ENCODE assay signal across 9 mouse cellular contexts in genomic region chr6:136353399-136354184, GRCm38 (mm10). TPM values are rescaled to one million over a fixed set of nuclear protein-coding genes. Genes with fewer than 3 reads are reported as not detected.
A peak's percentile ranks its signal among the peaks of the same experiment; 100 is the strongest.
DNase-seq lines count a peak whose midpoint lies in the region; ATAC-seq and TF ChIP-seq lines count a peak whose summit lies in the region.
"Had no signal": no experiment of that assay in that cellular context is flagged by ENCODE, and none has a peak within 500 bp of the region (broad histone marks: within the 10 kb centered on the region; RNA-seq: fewer than 3 reads in every experiment).

No protein-coding gene starts in this region.

- TF ChIP-seq CTCF in spleen, adult 2 months (IDR thresholded peaks at IDR 0.05; ENCODE audit: extremely low read depth, insufficient read depth, insufficient read length, insufficient replicate concordance), result peak; percentile 10; the same call in 1 of the 2 replicates
- TF ChIP-seq CTCF in gastrocnemius, adult 2 months (IDR thresholded peaks at IDR 0.05), result peak; percentile 83

- no peaks in the 10 kb centered on the region for H3K36me3 ChIP-seq in spleen, adult 2 months (ENCODE audit: control insufficient read depth, insufficient read depth, low read length)
- no peaks in the 10 kb centered on the region for H3K36me3 ChIP-seq in limb, embryonic 15.5 days
- H3K36me3 ChIP-seq in neural tube, embryonic 14.5 days (ENCODE audit: control insufficient read depth, insufficient read depth, low read length), result no peaks in the 10 kb centered on the region

- no peaks in the 10 kb centered on the region for H3K4me1 ChIP-seq in spleen, adult 2 months (ENCODE audit: control insufficient read depth, insufficient read depth, insufficient read length)
- H3K4me1 ChIP-seq in limb, embryonic 15.5 days, result peaks cover 4% of the 10 kb centered on the region; the same call in 1 of the 2 replicates
- H3K4me1 ChIP-seq in neural tube, embryonic 14.5 days (ENCODE audit: control insufficient read depth, insufficient read depth, low read length), result no peaks in the 10 kb centered on the region

- H3K4me2 ChIP-seq in limb, embryonic 15.5 days, result peak overlapping the region; percentile 29; the same call in 1 of the 2 replicates
- H3K4me2 ChIP-seq in neural tube, embryonic 14.5 days (ENCODE audit: low read depth, low read length), result no peak overlapping the region

- intact Hi-C loops in gastrocnemius, adult 2 months (cut with DNase I), result loop anchor here (2.0 kb wide), 1 partner anchor 447 kb away; no protein-coding TSS in a partner anchor

- no peak overlapping the region for H3K27ac ChIP-seq in spleen, adult 2 months (ENCODE audit: insufficient read depth, low read length)
- no peak overlapping the region for H3K27ac ChIP-seq in gastrocnemius, adult 2 months
- no peak overlapping the region for H3K27ac ChIP-seq in limb, embryonic 15.5 days
- H3K27ac ChIP-seq in neural tube, embryonic 14.5 days (ENCODE audit: low read depth, low read length), result no peak overlapping the region

- no peak overlapping the region for H3K9ac ChIP-seq in limb, embryonic 15.5 days
- no peak overlapping the region for H3K9ac ChIP-seq in neural tube, embryonic 14.5 days (replicated peaks; ENCODE audit: low read depth, low read length)

- no peak for TF ChIP-seq POLR2A in spleen, adult 2 months (IDR thresholded peaks at IDR 0.05; ENCODE audit: low read depth, low read length)

- no peak overlapping the region for H3K4me3 ChIP-seq in spleen, adult 2 months (ENCODE audit: extremely low read depth, insufficient read depth, insufficient read length)
- H3K4me3 ChIP-seq in gastrocnemius, adult 2 months, result no peak overlapping the region
- no peak overlapping the region for H3K4me3 ChIP-seq in limb, embryonic 15.5 days
- H3K4me3 ChIP-seq in neural tube, embryonic 14.5 days (ENCODE audit: low read depth, low read length), result no peak overlapping the region

- H3K27me3 ChIP-seq in spleen, adult 2 months (ENCODE audit: control insufficient read depth, insufficient read depth, low read length), result no peaks in the 10 kb centered on the region
- 0 out of 2 replicates have a peak, but pooled peaks cover 3% of the 10 kb centered on the region for H3K27me3 ChIP-seq in limb, embryonic 15.5 days
- H3K27me3 ChIP-seq in neural tube, embryonic 14.5 days (ENCODE audit: control insufficient read depth, insufficient read depth, low read length), result no peaks in the 10 kb centered on the region

- peak; percentile 44 for ATAC-seq in limb, embryonic 15.5 days (ENCODE audit: insufficient number of reproducible peaks, low FRiP score, low TSS enrichment, low read depth)
- ATAC-seq in neural tube, embryonic 14.5 days (ENCODE audit: low read depth), result peak; percentile 75; the same call in 1 of the 2 replicates

- WGBS in spleen, adult 2 months, result 44% methylated on average over 11 of the region's 11 CpGs
- 28% methylated on average over 11 of the region's 11 CpGs for WGBS in limb, embryonic 15.5 days
- 37% methylated on average over 11 of the region's 11 CpGs for WGBS in neural tube, embryonic 14.5 days

- peak in 1 of 2 experiments; percentile 14 for DNase-seq in spleen, adult 2 months (ENCODE audit: low read depth in 1 of 2, low spot score in 2 of 2)
- DNase-seq in spleen, postnatal 36 days (ENCODE audit: low spot score in 2 of 2), result no peak
- DNase-seq in cerebellum, postnatal 4 days (ENCODE audit: low spot score in 2 of 2), result peak; percentile 77 to 85
- peak; percentile 41 for DNase-seq in gastrocnemius, adult 2 months
- DNase-seq in kidney, postnatal 10 days, result peak; percentile 82
- DNase-seq in urinary bladder, postnatal 14 days (ENCODE audit: low spot score), result peak; percentile 58

- no peaks in the 10 kb centered on the region for H3K9me3 ChIP-seq in limb, embryonic 15.5 days
- H3K9me3 ChIP-seq in neural tube, embryonic 14.5 days (ENCODE audit: control insufficient read depth, low read length), result no peaks in the 10 kb centered on the region

RNA-seq across cellular contexts. Expression of gene Gm8994, which starts 26.3 kb away (rescaled TPM):
- polyA plus RNA-seq in spleen, adult 2 months (2012; rRNA removed), result not detected in 2 replicates
- not detected for total RNA-seq in gastrocnemius, adult 2 months (2021)
- not detected in 2 replicates for polyA plus RNA-seq in limb, embryonic 15.5 days (2015; fragmentation: Nextera tagmentation; extraction: Ambion mirVana)
- polyA plus RNA-seq in neural tube, embryonic 14.5 days (2014; fragmentation: Nextera tagmentation; extraction: Ambion mirVana), result not detected in 2 replicates
- total RNA-seq: adrenal gland, postnatal 4 days had no signal

Comparison
In these comparisons a context has a peak if more than half of its experiments do, and no peak if none do; other contexts are left out.
1. DNase-seq: peak in cerebellum, postnatal 4 days (2 of 2), gastrocnemius, adult 2 months (single experiment), kidney, postnatal 10 days (single experiment) and urinary bladder, postnatal 14 days (single experiment); none in spleen, postnatal 36 days (0 of 2).